Mouse (Mus musculus) neural tube, embryonic 12.5 days (tissue): Measurements from ENCODE around the gene Top3b. TPM values are rescaled to one million over a fixed set of nuclear protein-coding genes. Genes with fewer than 3 reads are reported as not detected.
A peak's percentile ranks its signal among the peaks of the same experiment; 100 is the strongest.
"Not testable (repeated sequence)": the region's sequence is repeated elsewhere in the genome, so short reads cannot be mapped to it uniquely, and the experiment has no call there.

Experiments used
- ATAC-seq: fragments of 200-750 bp; cut with Nextera tagmentation; 2 replicates; pipeline ENCODE4 v1.8.0; 2017; ENCODE audit warnings: low read depth, mild to moderate bottlenecking, moderate TSS enrichment, moderate library complexity; ENCODE audit not compliant: low FRiP score
- H3K27ac ChIP-seq: fragments of 300-500 bp; sonication (generic); 2 replicates; pipeline ENCODE4 v1.5.1; 2016
- H3K27me3 ChIP-seq: fragments of 300-500 bp; sonication (generic); replicated peaks from 2 replicates; pipeline ENCODE4 v1.6.1; 2016; ENCODE audit warnings: mild to moderate bottlenecking
- H3K36me3 ChIP-seq: fragments of 300-500 bp; sonication (generic); 2 replicates; pipeline ENCODE4 v1.6.1; 2016; ENCODE audit warnings: mild to moderate bottlenecking
- H3K4me1 ChIP-seq: fragments of 300-500 bp; sonication (generic); 2 replicates; pipeline ENCODE4 v1.6.1; 2016
- H3K4me2 ChIP-seq: fragments of 300-500 bp; sonication (generic); replicated peaks from 2 replicates; pipeline ENCODE4 v1.6.1; 2016; ENCODE audit warnings: mild to moderate bottlenecking
- H3K4me3 ChIP-seq: fragments of 300-500 bp; sonication (generic); 2 replicates; pipeline ENCODE4 v1.5.1; 2016
- H3K9ac ChIP-seq: fragments of 300-500 bp; sonication (generic); 2 replicates; pipeline ENCODE4 v1.6.1; 2016; ENCODE audit warnings: mild to moderate bottlenecking
- H3K9me3 ChIP-seq: fragments of 300-500 bp; sonication (generic); 2 replicates; pipeline ENCODE4 v1.6.1; 2016; ENCODE audit warnings: mild to moderate bottlenecking
- whole genome bisulfite sequencing: fragments of 180-500 bp; shearing (Covaris S2); methylation state at CpG from one replicate; pipeline ENCODE4 v1.1.7; 2016; 5-methylcytosine and 5-hydroxymethylcytosine counted together
- polyA plus RNA-seq: library from polyadenylated mRNA; unstranded; fragments of >200 nt; fragmentation: Nextera tagmentation; extraction: Ambion mirVana; gene quantifications from 2 replicates; pipeline ENCODE4 v1.2.1, GENCODE M21; 2016

Gene Top3b
- polyA plus RNA-seq, 1 experiment from 2014 or later = 63.1 TPM

DNA sequence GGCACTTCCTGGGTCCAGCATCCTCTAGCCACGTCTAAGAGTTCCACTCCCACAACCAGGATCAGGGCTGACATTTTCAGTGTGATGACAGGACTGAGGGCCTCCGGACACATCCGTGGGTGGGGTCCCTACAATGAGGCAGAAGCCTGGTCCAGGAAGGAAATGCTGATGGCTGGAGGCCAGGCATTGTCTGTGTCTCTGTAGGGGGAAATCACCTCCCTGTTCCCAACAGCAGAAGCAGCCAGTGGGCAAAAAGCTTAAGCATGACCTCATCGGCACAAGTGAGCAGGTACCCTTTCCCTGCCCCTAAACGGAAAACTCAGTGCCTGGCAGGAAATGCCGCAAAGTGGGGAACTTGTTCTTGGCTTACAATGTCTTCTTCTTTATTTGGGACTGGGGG, 37.3 kb downstream of the Top3b start:
- no peak overlapping the region for H3K4me2 ChIP-seq
- H3K27ac ChIP-seq = no peak overlapping the region
- no peaks in the 10 kb centered on the region for H3K27me3 ChIP-seq
- no peak for ATAC-seq
- H3K36me3 ChIP-seq = peaks cover 57% of the 10 kb centered on the region
- no peak overlapping the region for H3K9ac ChIP-seq
- H3K4me1 ChIP-seq = peaks cover 8% of the 10 kb centered on the region
- no peak overlapping the region for H3K4me3 ChIP-seq
- no peaks in the 10 kb centered on the region for H3K9me3 ChIP-seq
- WGBS = 85% methylated on average over 6 of the region's 6 CpGs

- Histone ChIP-seq H3K9me3 (no peaks in the 10 kb centered on the region), H3K4me3 (no peak overlapping the region), H3K4me2 (no peak overlapping the region), H3K36me3 (peaks cover 66% of the 10 kb centered on the region), H3K27me3 (no peaks in the 10 kb centered on the region), H3K27ac (peak overlapping the region; percentile 27; the same call in 1 of the 2 replicates), H3K4me1 (peaks cover 8% of the 10 kb centered on the region), H3K9ac (no peak overlapping the region; the same call in 1 of the 2 replicates)
- WGBS = 33% methylated on average over 13 of the region's 13 CpGs
- peak; percentile 97 for ATAC-seq
Measured at GRCm38 (mm10) chr16:16911641-16912597, 41.4 kb downstream of the Top3b start.

- no peaks in the 10 kb centered on the region for H3K9me3 ChIP-seq
- peaks cover 77% of the 10 kb centered on the region for H3K36me3 ChIP-seq
- no peaks in the 10 kb centered on the region for H3K27me3 ChIP-seq
- H3K27ac ChIP-seq = no peak overlapping the region
- H3K9ac ChIP-seq = no peak overlapping the region
- no peak overlapping the region for H3K4me3 ChIP-seq
- H3K4me2 ChIP-seq = no peak overlapping the region
- H3K4me1 ChIP-seq = peaks cover 8% of the 10 kb centered on the region
- WGBS = 81% methylated on average over 1 of the region's 1 CpGs
- ATAC-seq = no peak
Measured at GRCm38 (mm10) chr16:16913440-16913839, 42.9 kb downstream of the Top3b start.

GRCm38 (mm10) chr16:16918441-16919117, 48.0 kb downstream of the Top3b start:
- Histone ChIP-seq H3K4me2 (no peak overlapping the region), H3K27me3 (no peaks in the 10 kb centered on the region), H3K27ac (no peak overlapping the region), H3K4me1 (no peaks in the 10 kb centered on the region), H3K4me3 (no peak overlapping the region), H3K36me3 (peaks cover 89% of the 10 kb centered on the region), H3K9ac (no peak overlapping the region), H3K9me3 (no peaks in the 10 kb centered on the region)
- no peak for ATAC-seq
- 91% methylated on average over 7 of the region's 7 CpGs for WGBS

DNA sequence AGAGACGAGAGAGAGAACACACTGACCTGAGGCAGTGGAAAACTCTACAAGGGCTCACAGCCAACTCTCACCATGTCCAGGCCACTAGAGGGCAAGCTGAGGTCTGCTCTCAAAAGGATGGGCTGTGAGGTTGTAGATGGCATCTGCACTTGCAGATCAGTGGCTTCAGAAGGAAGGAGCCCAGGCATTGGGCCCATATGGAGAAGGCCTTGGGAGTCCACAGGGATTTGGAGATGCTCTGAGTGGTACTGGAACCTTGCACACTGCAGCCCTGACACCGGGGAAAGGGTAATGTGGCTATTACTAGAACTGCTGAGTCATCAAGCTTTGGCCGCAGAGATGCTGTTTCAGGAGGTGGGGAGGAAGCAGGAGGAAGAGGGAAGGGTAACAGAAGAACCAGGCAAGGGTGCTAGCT, 50.5 kb downstream of the Top3b start:
- Histone ChIP-seq H3K9ac (no peak overlapping the region), H3K27ac (no peak overlapping the region), H3K4me1 (no peaks in the 10 kb centered on the region), H3K4me3 (no peak overlapping the region), H3K4me2 (no peak overlapping the region), H3K36me3 (peaks cover 82% of the 10 kb centered on the region), H3K9me3 (no peaks in the 10 kb centered on the region), H3K27me3 (no peaks in the 10 kb centered on the region)
- 79% methylated on average over 3 of the region's 3 CpGs for WGBS
- ATAC-seq = no peak

- 95% methylated on average over 3 of the region's 3 CpGs for WGBS
- H3K36me3 ChIP-seq = peaks cover 63% of the 10 kb centered on the region
Measured at GRCm38 (mm10) chr16:16924481-16924880, 53.9 kb downstream of the Top3b start.

GRCm38 (mm10) chr16:16926536-16926935, 56.0 kb downstream of the Top3b start:
- H3K36me3 ChIP-seq = peaks cover 42% of the 10 kb centered on the region
- H3K4me3 ChIP-seq = no peak overlapping the region
- H3K9ac ChIP-seq = no peak overlapping the region
- H3K27ac ChIP-seq = no peak overlapping the region
- no peak overlapping the region for H3K4me2 ChIP-seq
- H3K9me3 ChIP-seq = no peaks in the 10 kb centered on the region
- 56% methylated on average over 5 of the region's 5 CpGs for WGBS
- no peak for ATAC-seq
- no peaks in the 10 kb centered on the region for H3K4me1 ChIP-seq
- no peaks in the 10 kb centered on the region for H3K27me3 ChIP-seq

More at GRCm38 (mm10) chr16:16924481-16924880, 53.9 kb downstream of the Top3b start:
- Histone ChIP-seq H3K27ac (no peak overlapping the region), H3K4me2 (no peak overlapping the region), H3K4me3 (no peak overlapping the region), H3K9ac (no peak overlapping the region), H3K27me3 (no peaks in the 10 kb centered on the region), H3K9me3 (no peaks in the 10 kb centered on the region), H3K4me1 (no peaks in the 10 kb centered on the region)
- ATAC-seq = no peak

- H3K9me3 ChIP-seq, H3K4me2 ChIP-seq, H3K27ac ChIP-seq, ATAC-seq, H3K4me3 ChIP-seq, H3K4me1 ChIP-seq, H3K27me3 ChIP-seq, H3K9ac ChIP-seq: not testable (repeated sequence)
- 75% methylated on average over 3 of the region's 3 CpGs for WGBS
- peaks cover 22% of the 10 kb centered on the region; the same call in 1 of the 2 replicates for H3K36me3 ChIP-seq
Measured at GRCm38 (mm10) chr16:16928908-16929307, 58.4 kb downstream of the Top3b start.

DNA sequence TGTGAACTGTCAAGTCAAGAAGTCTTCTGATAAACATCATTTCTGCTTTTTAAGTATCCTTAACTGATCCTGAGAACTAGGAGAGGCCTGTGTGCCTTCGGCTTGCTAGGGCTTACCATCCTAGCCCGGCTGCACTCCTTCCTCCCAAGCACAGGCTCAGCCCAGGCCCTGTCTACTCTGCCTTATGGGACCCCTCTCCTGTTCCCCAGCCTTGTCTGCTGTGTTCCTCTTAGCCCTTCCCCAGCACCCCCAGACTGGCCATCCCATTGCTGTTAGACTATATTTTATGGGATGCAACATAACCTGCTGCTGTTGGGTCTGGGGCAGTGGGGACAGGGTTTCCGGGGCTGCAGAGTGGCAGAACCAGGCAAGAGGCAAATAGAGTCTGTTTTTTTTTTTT, 59.8 kb downstream of the Top3b start:
- ATAC-seq = no peak
- WGBS = 90% methylated on average over 3 of the region's 3 CpGs
- Histone ChIP-seq H3K4me2 (no peak overlapping the region), H3K27me3 (no peaks in the 10 kb centered on the region), H3K9me3 (peaks cover 6% of the 10 kb centered on the region; the same call in 1 of the 2 replicates), H3K4me3 (no peak overlapping the region), H3K9ac (no peak overlapping the region), H3K27ac (no peak overlapping the region), H3K36me3 (peaks cover 10% of the 10 kb centered on the region; the same call in 1 of the 2 replicates), H3K4me1 (no peaks in the 10 kb centered on the region)

DNA sequence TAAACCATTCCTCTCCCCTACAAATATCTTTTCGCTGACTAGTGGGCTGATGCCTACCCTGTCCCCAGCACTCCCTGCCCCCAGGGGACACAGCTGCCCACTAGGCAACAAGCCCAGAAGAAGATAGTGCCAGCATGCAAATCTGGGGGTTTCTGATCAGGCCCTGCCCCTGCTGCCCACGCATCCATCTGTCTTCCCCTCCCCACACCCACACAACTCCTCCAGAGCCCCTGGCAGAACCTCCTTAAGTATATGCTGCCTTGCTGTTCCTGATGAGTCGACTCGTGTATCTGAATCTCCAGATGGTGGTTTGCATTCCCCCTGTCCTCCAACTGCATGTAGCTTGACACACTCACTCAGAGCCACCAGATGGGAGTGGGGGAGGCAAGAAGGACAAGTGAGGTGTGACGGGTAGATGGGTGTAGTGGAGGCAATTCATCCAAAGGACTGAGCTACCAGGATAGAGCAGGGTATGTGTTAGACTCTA, 60.3 kb downstream of the Top3b start:
- no peaks in the 10 kb centered on the region for H3K27me3 ChIP-seq
- H3K36me3 ChIP-seq = 0 out of 2 replicates have a peak, but pooled peaks cover 9% of the 10 kb centered on the region
- H3K27ac ChIP-seq = no peak overlapping the region
- no peak overlapping the region for H3K4me2 ChIP-seq
- no peak overlapping the region for H3K9ac ChIP-seq
- H3K4me3 ChIP-seq = no peak overlapping the region
- 72% methylated on average over 5 of the region's 5 CpGs for WGBS
- H3K9me3 ChIP-seq = peaks cover 6% of the 10 kb centered on the region; the same call in 1 of the 2 replicates
- H3K4me1 ChIP-seq = no peaks in the 10 kb centered on the region
- ATAC-seq = no peak

- no peaks in the 10 kb centered on the region for H3K9me3 ChIP-seq
- no peak overlapping the region for H3K27ac ChIP-seq
- H3K27me3 ChIP-seq = no peaks in the 10 kb centered on the region
- no peak overlapping the region for H3K4me2 ChIP-seq
- ATAC-seq = no peak
- WGBS = 96% methylated on average over 9 of the region's 9 CpGs
- no peak overlapping the region for H3K9ac ChIP-seq
- H3K4me3 ChIP-seq = no peak overlapping the region
- no peaks in the 10 kb centered on the region for H3K36me3 ChIP-seq
- H3K4me1 ChIP-seq = no peaks in the 10 kb centered on the region
Measured at GRCm38 (mm10) chr16:16939543-16939942, 69.0 kb downstream of the Top3b start.

- H3K27me3 ChIP-seq = no peaks in the 10 kb centered on the region
- no peaks in the 10 kb centered on the region for H3K4me1 ChIP-seq
- ATAC-seq = no peak
- 96% methylated on average over 2 of the region's 2 CpGs for WGBS
- no peak overlapping the region for H3K4me2 ChIP-seq
- no peak overlapping the region for H3K27ac ChIP-seq
- H3K9me3 ChIP-seq = no peaks in the 10 kb centered on the region
- no peak overlapping the region for H3K9ac ChIP-seq
- no peak overlapping the region for H3K4me3 ChIP-seq
- no peaks in the 10 kb centered on the region for H3K36me3 ChIP-seq
Measured at GRCm38 (mm10) chr16:16941078-16941477, 70.5 kb downstream of the Top3b start.
